Mouse (Mus musculus) lung, embryonic 14.5 days (tissue): ENCODE measurements at regions not wholly inside any gene's neighbourhood (a gene's known extent, or its start where the extent isn't known, plus 50 kb on each side); places are given as distances from the start of the nearest gene placed in this dataset.

Source experiments
- ATAC-seq: fragments of 200-750 bp; cut with Nextera tagmentation; 2 replicates; pipeline ENCODE4 v1.8.0; 2017; ENCODE audit warnings: mild to moderate bottlenecking, moderate TSS enrichment, moderate library complexity; ENCODE audit not compliant: insufficient read depth
- DNase-seq: peaks from one replicate; pipeline ENCODE4 v3.0.0-alpha.2; 2015
- H3K27ac ChIP-seq: fragments of 300-500 bp; sonication (generic); 2 replicates; pipeline ENCODE4 v1.5.1; 2014; ENCODE audit warnings: low read depth, mild to moderate bottlenecking, moderate library complexity
- H3K27me3 ChIP-seq: fragments of 300-500 bp; sonication (generic); 2 replicates; pipeline ENCODE4 v1.6.1; 2014; ENCODE audit warnings: low read length, control low read depth; ENCODE audit not compliant: insufficient read depth
- H3K36me3 ChIP-seq: fragments of 300-500 bp; sonication (generic); 2 replicates; pipeline ENCODE4 v1.6.1; 2014; ENCODE audit warnings: control low read depth; ENCODE audit not compliant: insufficient read depth
- H3K4me1 ChIP-seq: fragments of 300-500 bp; sonication (generic); 2 replicates; pipeline ENCODE4 v1.6.1; 2014; ENCODE audit warnings: antibody characterized with exemption, control low read depth; ENCODE audit not compliant: insufficient read depth
- H3K4me2 ChIP-seq: fragments of 300-500 bp; sonication (generic); 2 replicates; pipeline ENCODE4 v1.6.1; 2014; ENCODE audit warnings: mild to moderate bottlenecking
- H3K4me3 ChIP-seq: fragments of 300-500 bp; sonication (generic); 2 replicates; pipeline ENCODE4 v1.5.1; 2014; ENCODE audit warnings: low read depth, low read length
- H3K9ac ChIP-seq: fragments of 300-500 bp; sonication (generic); 2 replicates; pipeline ENCODE4 v1.6.1; 2014
- H3K9me3 ChIP-seq: fragments of 300-500 bp; sonication (generic); 2 replicates; pipeline ENCODE4 v1.6.1; 2016; ENCODE audit warnings: low read depth, low read length, control low read depth
- CTCF ChIP-seq: IDR thresholded peaks from 2 replicates; pipeline ENCODE4 v1.5.1; 2016; ENCODE audit warnings: antibody characterized with exemption, low read depth
- WGBS: fragments of 180-500 bp; shearing (Covaris S2); extraction: QIAGEN DNeasy Blood & Tissue Kit; methylation state at CpG from one replicate; pipeline ENCODE4 v1.1.7; 2014; 5-methylcytosine and 5-hydroxymethylcytosine counted together

DNA sequence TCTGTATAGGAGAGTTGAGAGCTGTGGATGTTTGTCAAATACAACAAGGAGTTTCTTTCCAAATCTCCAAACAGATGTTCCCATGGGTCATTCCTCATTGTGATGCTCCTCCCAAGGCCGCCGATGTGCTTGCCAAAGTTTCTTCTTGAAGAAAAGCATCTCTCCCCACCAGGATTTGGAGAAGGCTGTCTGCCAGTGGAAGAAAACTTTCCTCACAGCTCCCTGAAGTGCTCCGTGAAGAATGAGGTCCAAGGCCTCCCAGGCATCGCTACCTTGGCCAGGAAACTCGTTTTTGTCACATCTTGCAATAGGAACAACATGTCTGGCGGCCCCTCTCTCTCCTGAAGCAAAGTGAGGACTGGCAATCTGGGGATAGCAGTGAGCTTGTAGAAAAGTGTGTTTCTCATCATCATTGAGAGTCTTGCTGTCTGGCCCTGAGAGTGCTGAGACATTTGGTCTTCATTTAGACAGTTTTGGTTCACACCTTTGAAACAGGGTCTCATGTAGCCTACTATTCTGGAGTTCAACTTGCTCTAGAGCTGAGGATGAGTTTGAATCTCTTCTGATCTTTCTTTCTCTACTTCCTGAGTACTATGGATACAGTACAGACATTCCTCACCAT, 386.9 kb upstream of the Klhl29 start:
- ATAC-seq = no peak
- Histone ChIP-seq H3K36me3 (no peaks in the 10 kb centered on the region), H3K9ac (no peak overlapping the region), H3K9me3 (no peaks in the 10 kb centered on the region), H3K4me1 (no peaks in the 10 kb centered on the region), H3K27ac (no peak overlapping the region), H3K27me3 (no peaks in the 10 kb centered on the region), H3K4me3 (no peak overlapping the region), H3K4me2 (no peak overlapping the region)
- DNase-seq = peak; percentile 21
- no peak for TF ChIP-seq CTCF
- WGBS = 61% methylated on average over 6 of the region's 6 CpGs

DNA sequence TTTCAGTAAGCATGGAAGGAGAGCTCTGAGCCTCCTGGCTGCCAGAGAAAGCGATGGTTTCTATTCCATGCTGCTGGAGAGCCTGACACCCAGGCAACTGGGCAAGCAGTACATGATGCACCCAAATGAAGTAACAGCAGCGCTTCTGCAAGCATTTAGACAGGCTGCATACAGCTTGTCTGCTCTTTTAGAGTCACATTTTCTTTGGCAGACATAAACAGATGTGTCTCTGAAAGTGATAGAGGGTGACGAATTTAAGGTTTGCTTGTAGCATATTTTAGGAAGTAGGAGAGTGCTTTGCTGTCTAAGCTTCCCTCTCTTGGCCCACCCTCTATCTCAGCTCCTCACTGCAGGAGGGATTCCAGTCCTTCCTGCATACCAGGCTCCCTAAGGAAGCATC, 384.0 kb upstream of the Klhl29 start:
- Histone ChIP-seq H3K4me2 (no peak overlapping the region), H3K4me3 (no peak overlapping the region), H3K36me3 (no peaks in the 10 kb centered on the region), H3K4me1 (no peaks in the 10 kb centered on the region), H3K27me3 (no peaks in the 10 kb centered on the region), H3K9me3 (no peaks in the 10 kb centered on the region), H3K27ac (no peak overlapping the region), H3K9ac (no peak overlapping the region)
- 40% methylated on average over 3 of the region's 3 CpGs for WGBS
- ATAC-seq (no peak), DNase-seq (no peak)
- TF ChIP-seq CTCF = no peak

DNA sequence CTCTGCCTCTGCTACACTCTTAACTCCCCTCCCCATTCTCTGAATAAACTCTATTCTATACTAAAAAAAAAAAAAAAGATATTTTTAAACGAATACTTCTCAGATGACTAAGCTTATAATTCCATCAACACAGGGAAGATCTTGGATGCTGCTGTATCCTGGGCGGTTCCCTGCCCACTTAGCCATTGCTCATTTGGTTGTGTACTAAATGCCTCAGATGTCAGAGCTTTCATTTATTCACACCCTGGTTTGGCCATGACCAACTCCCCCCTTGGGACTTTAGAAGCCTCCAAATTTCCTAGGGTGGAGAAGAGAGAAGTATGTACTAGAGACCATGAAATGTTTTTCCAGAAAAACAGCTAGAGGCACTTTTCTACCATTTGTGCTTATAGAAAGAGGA, 382.3 kb upstream of the Klhl29 start:
- no peak for DNase-seq
- Histone ChIP-seq H3K4me3 (no peak overlapping the region), H3K4me2 (no peak overlapping the region), H3K27me3 (no peaks in the 10 kb centered on the region), H3K9me3 (no peaks in the 10 kb centered on the region), H3K4me1 (no peaks in the 10 kb centered on the region), H3K9ac (no peak overlapping the region), H3K27ac (no peak overlapping the region), H3K36me3 (no peaks in the 10 kb centered on the region)
- no peak for ATAC-seq
- whole genome bisulfite sequencing = 71% methylated on average over 2 of the region's 2 CpGs
- no peak for TF ChIP-seq CTCF

DNA sequence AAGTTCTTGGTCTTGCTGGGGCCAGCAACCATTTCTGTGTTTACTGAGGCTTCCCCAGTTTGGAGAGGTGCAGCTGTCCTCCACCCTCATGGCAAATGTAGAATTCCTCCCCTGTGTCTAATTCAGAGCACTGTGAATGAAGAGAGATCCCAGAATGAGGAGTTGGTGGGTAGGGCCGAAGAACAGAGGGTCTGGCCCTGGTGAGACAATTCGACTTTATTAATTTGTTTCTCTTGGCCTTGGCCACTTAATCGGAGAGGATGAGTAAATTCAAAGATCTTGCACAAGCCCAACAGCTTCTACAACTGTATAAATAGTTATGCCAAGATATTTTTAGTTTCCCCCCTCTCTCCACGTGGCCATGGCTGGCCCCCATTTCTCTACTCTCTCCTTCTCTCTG, 381.9 kb upstream of the Klhl29 start:
- H3K36me3 ChIP-seq = no peaks in the 10 kb centered on the region
- H3K4me2 ChIP-seq = no peak overlapping the region
- H3K4me1 ChIP-seq = no peaks in the 10 kb centered on the region
- WGBS = 62% methylated on average over 4 of the region's 4 CpGs
- H3K9ac ChIP-seq = no peak overlapping the region
- no peak overlapping the region for H3K27ac ChIP-seq
- ATAC-seq = no peak
- H3K9me3 ChIP-seq = no peaks in the 10 kb centered on the region
- no peak overlapping the region for H3K4me3 ChIP-seq
- DNase-seq = no peak
- TF ChIP-seq CTCF = no peak
- H3K27me3 ChIP-seq = no peaks in the 10 kb centered on the region

DNA sequence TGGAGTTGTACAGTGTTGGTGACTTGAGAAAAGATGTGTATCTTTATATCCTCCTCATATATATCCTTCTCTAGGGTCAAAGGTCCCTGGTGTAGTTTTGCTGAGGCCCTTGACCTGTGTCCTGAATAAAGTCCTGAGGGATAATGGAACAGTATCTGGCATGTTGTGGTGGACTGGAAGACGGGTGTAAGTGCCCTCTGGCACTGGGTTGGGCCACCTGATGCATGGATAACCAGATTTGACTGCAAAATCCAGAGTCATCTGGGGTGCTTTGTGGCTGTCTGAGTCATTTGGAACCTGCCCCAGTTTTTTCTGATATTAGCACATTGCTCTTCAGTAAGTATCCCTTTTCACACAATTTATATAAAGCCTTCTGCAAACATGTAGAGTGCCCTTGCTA, 378.3 kb upstream of the Klhl29 start:
- H3K27me3 ChIP-seq = no peaks in the 10 kb centered on the region
- no peak for ATAC-seq
- no peaks in the 10 kb centered on the region for H3K9me3 ChIP-seq
- DNase-seq = no peak
- no peak overlapping the region for H3K9ac ChIP-seq
- no peaks in the 10 kb centered on the region for H3K36me3 ChIP-seq
- TF ChIP-seq CTCF = no peak
- no peaks in the 10 kb centered on the region for H3K4me1 ChIP-seq
- H3K4me2 ChIP-seq = no peak overlapping the region
- no peak overlapping the region for H3K4me3 ChIP-seq
- H3K27ac ChIP-seq = no peak overlapping the region
- 64% methylated on average over 1 of the region's 1 CpGs for WGBS

DNA sequence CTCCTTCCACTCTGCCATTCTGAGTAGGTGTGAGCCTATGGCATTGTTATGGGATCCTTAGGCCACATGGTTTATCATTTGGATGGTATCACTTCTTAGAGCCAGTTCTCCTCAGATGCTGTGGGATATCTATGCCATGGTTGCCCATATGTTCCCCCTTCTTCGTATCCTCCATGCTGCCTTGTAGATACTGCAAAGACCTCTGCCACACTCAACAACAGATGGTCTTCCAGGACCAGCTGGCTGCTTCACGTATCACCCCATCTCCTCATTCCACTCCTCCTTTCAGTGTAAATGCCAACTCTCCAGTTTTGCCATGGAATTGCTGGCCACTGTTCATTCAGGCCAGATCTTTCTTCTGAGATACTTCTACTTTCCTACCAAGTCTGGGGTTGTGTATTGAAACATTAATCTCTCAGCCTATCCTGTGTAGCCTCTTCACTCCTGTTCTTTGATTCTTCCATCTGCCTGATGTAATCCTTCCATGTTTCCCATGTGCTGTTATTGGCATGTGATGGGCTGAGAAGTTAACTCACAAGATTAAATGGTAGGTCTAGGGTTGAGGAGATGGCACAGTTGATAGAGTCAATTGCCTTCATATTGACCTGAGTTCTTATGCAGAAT, 368.7 kb upstream of the Klhl29 start:
- H3K27ac ChIP-seq = no peak overlapping the region
- no peak overlapping the region for H3K4me2 ChIP-seq
- no peaks in the 10 kb centered on the region for H3K9me3 ChIP-seq
- DNase-seq (no peak), ATAC-seq (no peak)
- WGBS = 84% methylated on average over 2 of the region's 2 CpGs
- no peak overlapping the region for H3K4me3 ChIP-seq
- H3K27me3 ChIP-seq = no peaks in the 10 kb centered on the region
- H3K4me1 ChIP-seq = no peaks in the 10 kb centered on the region
- no peak overlapping the region for H3K9ac ChIP-seq
- H3K36me3 ChIP-seq = no peaks in the 10 kb centered on the region
- no peak for TF ChIP-seq CTCF

DNA sequence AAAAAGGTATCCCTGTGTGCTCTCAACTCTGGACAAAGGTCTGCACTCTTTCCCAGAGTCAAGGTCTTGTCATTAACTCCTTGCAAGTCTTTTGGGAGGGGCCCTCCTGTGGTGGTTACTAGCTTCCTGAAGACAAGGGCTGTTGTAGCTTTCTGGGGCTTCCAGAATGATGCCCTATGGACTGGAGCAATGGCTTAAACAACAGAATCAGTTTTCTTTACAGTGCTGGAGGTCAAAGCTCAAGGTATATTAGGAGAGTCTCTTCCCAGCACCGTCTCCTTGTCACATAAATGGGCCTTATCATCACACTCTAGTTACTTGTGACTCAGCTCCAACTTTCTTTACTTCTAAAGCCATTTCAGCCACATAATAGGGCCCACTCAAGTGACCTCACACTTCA, 360.6 kb upstream of the Klhl29 start:
- Histone ChIP-seq H3K36me3 (no peaks in the 10 kb centered on the region), H3K4me3 (no peak overlapping the region), H3K9ac (no peak overlapping the region), H3K27ac (no peak overlapping the region), H3K9me3 (no peaks in the 10 kb centered on the region), H3K4me1 (no peaks in the 10 kb centered on the region), H3K27me3 (no peaks in the 10 kb centered on the region), H3K4me2 (no peak overlapping the region)
- TF ChIP-seq CTCF = no peak
- no peak for ATAC-seq
- peak; percentile 5 for DNase-seq
- WGBS = 18% methylated on average over 1 of the region's 1 CpGs
